Mouse (Mus musculus) activated CD4-positive, CD25-positive, alpha-beta regulatory T cell, adult 4 months (primary cell): Measurements from ENCODE around the gene Irgm2. TPM values are rescaled to one million over a fixed set of nuclear protein-coding genes. Genes with fewer than 3 reads are reported as not detected.
"Not testable (repeated sequence)": the region's sequence is repeated elsewhere in the genome, so short reads cannot be mapped to it uniquely, and the experiment has no call there.

Source experiments
- ATAC-seq: one replicate; pipeline ENCODE4 v1.8.0; 2017
- polyA plus RNA-seq, 2 experiments: library from polyadenylated mRNA; unstranded; fragments of 100-300 nt; shearing (Covaris generic); gene quantifications; one replicate each; pipeline ENCODE4 v1.2.1; 2017

Gene Irgm2
- polyA plus RNA-seq, 2 experiments from 2014 or later, result 52.8 to 55.5 TPM

DNA sequence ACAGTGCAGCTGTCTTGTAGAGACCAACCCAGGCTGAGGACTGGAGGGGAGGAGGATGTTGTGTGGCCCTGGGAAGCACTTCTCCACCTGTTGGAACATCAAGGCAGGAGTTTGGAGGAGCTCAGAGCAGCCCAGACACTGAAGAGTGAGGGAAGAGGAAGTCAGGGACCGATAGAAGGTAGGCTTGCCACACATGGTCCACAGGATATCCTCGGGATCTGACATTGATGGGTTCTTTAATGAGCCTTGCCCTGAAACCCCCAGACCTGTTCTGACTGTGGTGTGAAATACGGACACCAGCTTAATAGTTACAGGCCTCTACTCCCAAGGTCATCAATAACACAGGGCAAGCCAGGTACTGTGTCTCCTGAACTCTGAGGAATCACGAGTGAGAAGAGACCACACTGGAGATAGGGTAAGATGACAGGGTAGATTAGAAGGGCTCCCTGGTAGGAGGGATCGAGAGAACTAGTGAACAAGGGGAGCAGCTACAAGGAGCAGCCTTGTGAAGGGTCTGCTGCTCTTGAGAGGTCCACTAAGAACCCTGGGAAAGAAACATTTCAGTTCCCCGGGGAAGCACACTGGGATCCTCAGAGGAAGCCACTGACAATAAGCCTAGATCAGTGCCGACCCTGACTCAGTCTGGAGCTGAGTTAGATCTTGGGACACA is 14.4 kb downstream of the Irgm2 start:
- no peak for ATAC-seq

DNA sequence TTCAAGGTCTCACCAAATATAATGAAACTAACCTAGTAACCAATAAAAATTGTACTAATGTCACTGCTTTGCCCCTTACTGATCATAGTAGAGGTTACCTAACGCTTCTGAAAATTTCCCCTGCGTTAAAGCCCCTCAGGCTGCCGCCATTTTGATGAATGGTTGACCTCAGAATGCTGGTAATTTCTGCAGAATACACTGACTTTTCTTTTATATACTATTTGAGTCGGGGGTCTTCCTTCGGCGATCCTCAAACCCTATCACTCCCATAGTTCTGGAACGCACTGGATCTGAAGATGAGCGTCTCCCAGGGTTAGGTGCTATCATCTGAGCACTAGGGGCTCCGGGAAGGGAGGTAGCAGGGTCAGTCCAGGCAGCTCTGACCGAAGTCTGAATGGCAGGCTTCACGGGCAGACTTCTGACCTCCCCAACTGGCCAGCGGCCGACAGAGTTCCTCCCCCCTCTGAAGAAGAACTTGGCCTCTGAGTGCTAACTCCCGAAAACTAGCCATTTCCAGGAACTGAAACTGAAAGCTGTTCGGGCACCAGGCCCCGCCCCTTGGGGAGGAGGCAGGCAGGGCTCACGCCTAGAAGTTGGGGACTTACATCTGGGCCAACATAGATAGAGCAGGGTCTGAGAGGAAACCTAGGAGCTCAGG is 15.1 kb downstream of the Irgm2 start:
- ATAC-seq, result peak; percentile 62

DNA sequence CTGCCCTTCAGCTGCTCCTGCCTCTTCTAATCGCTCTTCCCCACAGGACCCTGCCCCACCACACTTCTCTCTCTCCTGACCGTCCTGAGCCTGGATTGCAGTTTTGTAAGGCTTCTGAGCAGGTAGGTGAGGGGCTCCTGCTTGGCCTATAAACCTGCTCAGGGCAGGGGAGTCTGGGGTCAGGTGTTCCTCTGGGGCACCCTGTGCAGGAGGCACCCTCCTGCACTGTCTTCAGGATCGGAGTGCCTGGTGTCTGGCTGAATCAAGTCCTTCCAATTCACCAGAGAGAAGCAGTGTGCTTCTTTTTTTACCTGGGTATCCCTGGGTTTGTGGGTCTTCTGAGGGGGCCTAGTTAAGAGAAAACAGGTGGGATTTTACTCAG is 15.6 kb downstream of the Irgm2 start:
- not testable (repeated sequence) for ATAC-seq

DNA sequence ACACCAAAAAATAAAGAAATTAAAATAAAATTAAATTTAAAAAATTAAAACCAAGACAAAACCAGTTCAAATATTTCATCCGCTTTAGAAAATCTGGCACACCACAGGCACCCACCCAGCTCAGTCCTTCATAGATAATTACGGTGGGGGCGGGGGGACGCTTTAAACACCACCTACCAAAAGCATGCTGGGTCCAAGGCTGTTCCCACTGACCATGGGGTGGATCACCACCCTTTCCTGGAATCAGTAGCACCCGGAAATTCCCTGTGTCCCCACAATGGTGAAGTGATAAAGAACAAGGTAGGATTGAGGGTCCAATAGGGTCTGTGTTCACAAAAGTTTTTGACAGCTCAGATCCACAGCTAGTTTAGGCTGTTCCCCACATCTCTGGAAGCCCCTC is 16.4 kb downstream of the Irgm2 start:
- no peak for ATAC-seq

DNA sequence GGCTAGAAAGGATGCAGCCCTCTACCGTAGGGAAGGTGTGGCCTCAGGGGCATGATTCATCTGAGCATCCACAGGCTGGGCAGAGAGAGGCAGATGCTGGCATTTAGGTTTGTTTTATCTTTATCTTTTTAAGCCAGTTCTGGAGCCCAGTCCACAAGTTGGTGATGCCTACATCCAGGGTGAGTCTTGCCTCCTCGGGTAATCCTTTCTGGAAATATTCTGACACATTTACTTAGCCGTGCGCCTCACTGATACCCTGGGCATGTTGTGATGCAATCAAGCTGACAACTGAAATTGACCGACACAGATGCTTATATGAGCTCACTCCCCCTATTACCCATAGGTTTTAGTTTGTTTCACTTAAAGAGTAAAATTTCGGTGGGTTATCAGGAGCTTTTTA is 17.4 kb downstream of the Irgm2 start:
- no peak for ATAC-seq

DNA sequence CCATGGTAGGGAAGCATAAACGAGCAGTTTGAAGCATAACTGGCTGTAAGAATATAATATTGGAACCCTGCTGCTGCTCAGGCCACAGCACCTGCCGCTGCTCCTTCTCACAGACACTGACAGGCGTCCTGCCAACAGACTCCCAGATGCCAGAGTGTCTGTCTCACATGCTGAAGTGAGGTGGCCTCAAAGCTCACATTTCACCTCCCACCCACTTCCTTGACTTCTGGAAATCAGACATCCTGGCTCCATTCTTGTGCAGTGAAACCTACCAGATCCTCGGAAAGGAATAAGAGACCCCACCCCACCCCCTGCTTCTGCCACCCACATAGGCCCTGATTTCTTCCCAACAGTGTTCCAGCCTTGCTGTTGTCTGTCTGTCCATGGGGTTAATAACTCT is 24.3 kb downstream of the Irgm2 start:
- peak; percentile 16 for ATAC-seq

DNA sequence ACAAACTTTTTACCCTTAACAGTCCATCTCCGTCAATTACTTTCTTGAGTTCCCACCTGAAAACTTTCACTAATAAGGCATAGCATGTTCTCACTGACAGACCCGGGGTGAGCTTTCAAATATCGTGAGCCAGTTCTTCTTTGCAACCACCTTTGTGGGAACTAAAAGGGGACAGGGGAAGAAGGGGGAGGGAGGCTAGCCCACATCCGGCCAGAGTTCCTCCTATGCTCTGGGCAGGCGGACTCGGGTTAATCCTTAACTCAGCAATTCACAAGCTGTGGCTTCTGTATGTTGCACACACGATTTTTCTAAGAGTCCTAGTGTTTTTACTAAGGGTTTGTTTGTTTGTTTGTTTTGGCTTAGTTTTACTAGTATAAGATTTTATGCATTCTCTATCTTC is 24.9 kb downstream of the Irgm2 start:
- ATAC-seq, result peak; percentile 60

DNA sequence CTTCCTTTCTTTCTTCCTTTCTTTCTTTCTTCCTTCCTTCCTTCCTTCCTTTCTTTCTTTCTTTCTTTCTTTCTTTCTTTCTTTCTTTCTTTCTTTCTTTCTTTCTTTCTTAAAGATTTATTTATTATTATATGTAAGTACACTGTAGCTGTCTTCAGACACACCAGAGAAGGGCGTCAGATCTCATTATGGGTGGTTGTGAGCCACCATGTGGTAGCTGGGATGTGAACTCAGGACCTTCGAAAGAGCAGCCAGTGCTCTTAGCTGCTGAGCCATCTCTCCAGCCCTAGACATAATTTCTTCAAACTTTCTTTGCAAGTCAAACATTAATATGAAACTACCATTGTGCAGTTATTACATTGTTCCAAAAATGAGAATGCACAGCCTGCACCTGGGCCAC is 25.5 kb downstream of the Irgm2 start:
- ATAC-seq, result not testable (repeated sequence)

DNA sequence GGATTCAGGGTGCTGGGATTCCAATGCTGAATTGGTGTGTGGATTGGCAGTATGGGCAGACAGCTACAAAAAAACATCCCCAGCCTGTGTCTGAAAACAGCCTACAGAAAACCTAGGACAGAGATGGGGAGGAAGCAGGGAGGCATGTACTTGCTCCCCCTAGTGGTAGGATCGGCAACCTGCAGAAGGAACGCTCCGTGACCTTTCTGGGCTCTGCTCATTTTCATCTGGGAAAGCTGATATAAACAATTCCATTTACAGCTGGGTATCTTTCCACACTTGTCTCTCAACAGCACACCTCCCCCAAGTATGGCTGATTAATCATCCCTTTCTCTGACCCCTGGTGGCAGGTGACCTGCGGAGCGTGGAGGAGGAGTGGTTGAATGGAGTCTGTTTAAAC is 26.2 kb downstream of the Irgm2 start:
- ATAC-seq, result peak; percentile 69

DNA sequence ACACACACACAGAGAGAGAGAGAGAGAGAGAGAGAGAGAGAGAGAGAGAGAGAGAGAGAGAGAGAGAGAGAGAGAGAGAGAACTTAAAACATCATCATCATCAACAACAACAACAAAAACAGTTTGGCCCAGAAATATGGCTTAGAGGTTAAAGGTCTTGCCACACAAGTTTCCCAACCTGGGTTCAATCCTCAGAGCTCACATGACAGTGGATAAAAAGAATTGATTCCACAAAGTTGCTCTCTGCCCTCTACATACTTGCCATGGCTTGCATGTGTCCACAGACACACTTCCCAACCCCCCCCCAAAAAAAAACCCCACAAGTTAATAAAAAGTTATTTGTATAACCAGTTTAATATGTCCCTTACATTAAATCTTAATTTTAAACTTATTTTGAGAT is 27.0 kb downstream of the Irgm2 start:
- ATAC-seq, result no peak

DNA sequence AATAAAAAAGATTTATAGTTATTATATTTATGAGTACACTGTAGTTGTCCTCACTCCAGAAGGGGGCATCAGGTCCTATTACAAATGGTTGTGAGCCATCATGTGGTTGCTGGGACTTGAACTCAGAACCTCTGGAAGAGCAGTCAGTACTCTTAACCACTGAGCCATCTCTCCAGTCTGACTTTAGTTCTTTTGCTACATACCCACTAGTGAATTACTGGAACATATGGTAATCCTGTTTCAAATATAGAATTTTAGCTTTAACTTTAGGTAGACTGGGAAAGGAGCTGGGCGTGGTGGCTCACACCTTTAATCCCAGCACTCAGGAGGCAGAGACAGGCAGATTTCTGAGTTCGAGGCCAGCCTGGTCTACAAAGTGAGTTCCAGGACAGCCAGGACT is 28.6 kb downstream of the Irgm2 start:
- ATAC-seq, result not testable (repeated sequence)

DNA sequence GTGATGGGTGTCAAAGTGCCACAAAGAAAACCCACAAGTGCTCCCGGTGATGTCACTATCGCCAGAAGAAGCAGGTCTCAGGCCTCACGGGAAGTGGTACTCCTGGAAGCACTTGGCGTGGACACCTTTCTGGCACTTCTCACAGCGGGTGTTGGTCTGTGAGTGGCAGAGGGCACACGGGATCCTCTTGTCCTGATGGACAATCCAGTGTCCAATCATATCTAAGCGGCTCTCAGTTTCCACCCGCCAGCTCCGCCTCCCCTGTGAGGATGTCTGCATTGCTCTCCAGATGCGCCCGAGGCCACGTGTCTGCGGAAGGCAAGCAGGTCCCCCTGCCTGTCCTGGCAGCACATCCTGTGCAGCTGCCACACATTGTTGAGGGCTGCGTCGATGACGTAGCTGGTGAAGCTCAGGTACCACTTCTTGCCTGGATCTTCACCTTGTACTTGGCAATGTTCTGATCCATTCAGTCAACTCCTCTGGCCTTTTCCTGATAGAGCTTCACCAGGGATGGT is 31.0 kb downstream of the Irgm2 start:
- ATAC-seq, result no peak

DNA sequence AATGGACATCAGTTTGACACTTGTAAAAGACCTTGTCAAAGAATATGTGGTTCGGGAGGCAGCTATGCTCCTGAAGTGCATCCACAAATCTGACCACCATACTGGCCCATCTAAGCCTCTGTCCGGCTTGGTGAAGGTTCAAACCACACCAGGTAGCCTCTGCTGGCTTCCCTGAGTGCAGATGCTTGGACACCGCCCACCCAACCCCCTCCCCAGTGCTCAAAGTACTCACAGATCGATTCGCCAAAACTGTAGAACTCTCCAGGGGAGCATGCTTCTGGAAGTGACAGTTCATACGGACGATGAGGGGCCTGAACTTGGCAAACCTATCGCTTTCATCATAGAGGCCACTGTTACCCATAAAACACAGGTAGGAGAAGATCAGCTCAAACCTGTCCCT is 31.7 kb downstream of the Irgm2 start:
- ATAC-seq, result no peak

DNA sequence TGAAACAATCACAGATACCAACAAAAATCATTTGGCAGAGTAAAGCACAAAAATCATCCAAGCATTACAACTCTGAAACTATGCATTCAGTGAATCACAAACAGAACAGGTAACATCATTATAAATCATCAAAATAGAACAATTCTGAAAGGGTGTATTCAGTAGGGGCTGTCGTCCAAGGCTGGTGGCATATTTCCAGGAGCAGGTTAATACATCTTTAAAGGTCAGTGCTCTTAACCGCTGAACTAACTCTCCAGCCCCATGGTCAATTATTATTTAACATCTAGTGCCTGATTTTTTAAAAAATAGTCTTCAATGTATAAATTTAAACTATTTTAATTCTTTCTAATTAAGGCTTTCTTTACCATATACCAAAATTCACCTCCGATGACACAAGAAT is 35.1 kb downstream of the Irgm2 start:
- not testable (repeated sequence) for ATAC-seq

DNA sequence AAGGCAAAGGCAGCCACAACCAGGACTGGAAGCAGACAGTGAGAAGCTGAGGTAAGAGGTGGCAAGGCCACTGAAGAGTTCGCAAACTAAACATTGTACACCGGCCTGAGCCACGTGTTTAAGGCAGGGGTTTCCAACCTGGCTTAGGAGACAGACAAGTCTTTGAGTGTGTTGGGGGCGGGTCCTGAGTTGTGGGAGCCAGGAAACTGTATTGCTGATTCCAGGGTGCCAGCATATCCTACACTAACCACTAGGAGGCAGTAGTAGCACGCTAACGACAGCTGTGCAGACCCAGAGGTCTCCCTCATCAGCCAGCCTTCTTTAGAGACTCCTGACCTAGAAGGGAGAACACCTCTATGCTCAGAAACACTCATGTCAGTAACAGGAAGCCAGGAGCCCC is 35.7 kb downstream of the Irgm2 start:
- ATAC-seq, result peak; percentile 71

DNA sequence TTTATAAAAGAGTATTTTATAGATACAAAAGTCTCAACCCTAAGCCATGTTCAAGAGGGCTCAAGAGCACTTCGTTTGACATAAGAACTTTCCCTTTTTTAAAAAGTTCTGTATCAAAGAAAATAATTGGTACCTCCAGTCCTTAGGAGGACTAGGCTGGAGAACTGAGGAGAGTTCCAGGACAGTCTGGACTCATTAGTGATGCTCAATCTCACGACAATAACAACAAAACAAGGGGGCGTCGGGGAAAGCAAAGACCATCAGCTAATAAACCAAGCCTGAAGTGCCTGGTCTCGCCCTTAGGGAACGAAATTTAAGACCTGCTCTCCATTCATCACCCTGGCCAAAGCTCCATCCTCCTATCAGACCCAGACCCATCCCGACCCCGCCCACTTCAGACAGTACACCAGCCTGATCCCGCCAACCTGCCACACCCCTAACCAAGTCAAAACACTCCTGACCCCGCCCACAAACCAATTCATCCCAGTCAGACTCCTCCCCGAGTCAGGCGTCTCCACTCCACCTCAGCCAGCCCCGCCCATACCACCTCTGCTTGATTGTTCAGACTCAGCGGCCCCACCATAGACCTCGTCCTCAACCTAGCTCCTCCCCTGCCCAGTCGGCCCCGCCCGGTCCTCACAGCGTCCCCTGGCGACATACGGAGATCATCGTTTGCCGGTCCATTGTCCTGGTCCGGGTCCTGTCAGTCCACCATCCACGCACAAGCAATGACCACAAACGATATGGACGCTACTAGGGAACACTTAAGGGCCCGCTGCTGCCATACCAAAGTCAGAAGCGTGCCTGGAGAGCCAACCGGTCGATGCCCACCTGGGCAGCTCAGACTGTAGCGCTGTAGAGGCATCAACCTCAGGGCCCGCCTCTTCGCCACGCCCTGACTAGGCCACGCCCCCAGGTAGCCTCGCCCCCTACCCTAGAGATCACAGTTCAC is 39.7 kb downstream of the Irgm2 start:
- ATAC-seq, result peak; percentile 50

DNA sequence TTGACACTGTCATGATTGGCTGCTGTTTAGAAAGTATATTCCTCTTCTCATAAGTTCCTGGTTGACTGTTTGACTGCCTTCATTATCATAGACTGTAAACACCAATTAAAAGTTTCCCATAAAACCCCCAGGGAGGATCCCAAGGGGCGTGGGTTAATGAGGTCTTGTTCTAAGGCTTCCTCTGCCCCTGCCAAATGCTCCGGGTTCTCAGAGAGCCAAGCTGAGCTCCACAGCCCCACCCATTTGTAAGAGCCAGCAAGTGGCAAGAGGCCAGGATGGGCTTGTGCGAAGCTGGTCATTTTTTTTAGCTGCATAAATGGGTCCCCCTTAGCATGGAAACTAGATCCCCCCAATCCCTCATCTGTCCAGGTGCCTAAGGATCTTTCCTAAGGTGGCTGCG is 47.9 kb downstream of the Irgm2 start:
- no peak for ATAC-seq

DNA sequence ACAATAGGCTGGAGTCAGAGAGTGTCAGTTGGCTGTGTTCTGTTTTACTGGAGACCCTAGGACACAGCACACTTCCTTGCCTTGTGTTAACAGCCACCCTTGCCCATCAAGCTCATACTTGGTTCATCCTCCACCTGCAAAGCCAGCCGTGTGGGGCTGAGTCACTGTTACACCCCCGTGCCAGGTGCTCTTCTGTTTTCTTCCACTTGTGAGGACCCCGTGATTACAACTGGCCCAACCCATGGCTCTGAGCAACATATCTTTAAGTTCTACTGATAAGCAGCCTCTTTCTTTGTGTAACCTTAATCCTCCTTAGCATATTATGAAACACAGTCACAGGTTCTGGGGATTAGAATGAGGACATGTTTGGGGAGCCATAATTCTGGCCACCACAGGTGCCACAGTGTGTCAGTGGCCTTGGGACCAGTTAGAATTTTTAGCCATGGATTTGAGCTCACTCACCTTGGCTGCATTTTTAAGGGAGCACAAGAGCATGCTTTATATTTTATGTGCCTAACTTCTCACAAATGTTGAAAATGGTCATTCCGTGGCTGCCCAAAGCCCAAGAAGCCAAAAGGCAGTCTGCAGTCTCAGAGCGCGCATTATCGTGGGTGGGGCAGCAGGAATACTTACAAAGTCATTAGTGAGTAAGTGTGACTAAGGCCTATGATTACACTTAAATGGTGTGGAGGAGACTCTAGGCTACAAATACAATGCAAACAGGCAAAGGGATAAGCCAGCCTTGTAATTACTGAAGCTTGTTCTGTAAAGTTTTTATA is 50.0 kb downstream of the Irgm2 start:
- no peak for ATAC-seq

DNA sequence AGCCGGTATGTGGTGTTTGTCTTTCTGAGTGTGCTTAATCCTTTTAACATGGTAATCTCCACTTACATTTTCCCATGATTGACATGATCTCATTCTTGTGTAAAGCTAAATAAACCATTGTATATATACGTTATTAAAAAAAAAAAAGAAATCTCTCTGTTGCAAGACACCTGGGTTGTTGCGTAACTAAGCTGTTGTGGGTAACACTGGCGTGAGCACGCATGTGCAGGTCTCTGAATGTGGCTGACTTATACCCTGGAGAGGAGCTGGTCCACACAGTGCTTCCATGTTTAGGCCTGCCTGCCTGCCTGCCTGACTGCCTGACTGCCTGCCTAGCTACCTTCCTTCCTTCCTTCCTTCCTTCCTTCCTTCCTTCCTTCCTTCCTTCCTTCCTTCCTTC is 51.1 kb downstream of the Irgm2 start:
- no peak for ATAC-seq

DNA sequence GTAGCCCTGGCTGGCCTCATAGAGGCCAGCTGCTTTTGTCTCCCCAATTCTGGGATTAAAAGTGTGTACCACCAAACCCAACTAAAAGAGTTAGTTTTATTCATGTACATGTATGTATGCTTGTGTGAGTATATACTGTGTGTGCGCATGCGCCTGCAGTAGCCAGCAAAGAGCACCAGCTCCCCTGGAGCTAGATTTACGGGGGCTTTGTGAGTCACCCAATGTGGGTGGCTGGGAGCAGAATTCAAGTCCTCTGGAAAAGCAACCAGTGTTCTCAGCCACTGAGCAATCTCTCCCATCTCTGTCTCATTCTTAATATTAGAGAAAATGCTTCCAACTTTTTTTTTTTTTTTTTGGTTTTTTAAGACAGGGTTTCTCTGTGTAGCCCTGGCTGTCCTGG is 55.0 kb downstream of the Irgm2 start:
- no peak for ATAC-seq

DNA sequence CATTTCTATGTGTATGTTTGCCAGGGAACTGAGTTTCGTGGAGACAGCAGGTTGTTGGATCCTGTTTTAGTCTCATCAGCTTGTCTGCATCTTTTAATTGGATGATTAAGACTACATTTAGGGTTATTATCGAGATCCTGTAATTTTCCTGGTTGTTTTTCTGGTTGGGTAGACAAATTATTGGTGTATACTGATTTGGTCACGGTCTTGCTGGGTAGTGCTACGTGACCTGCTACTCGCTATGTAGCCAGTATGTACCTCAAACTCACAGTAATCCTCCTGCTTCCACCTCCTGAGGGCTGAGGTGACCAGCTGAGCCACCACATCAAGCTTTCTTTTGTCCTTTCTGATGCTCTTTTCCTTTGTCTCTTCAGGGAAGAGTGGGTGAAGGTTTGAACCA is 58.4 kb downstream of the Irgm2 start:
- ATAC-seq, result no peak

DNA sequence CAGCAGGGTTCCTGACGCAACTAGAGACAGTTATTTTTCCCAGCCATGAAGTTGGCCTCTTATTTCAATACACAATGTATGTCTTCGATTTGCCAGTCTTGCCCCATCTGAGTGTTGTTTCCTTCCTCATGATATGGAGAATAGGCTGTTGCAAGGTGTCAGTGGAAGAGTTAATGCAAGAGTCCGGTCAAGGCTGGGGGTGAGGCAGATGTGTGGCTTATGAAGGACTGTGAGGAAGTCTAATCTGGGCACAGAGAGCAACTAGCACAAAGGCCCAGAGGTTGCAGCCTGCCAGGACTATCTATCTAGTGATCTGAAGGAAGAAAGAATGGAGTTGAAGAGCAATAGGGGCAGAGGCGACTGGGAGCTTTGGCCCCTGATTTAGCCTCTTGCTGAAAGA is 60.7 kb downstream of the Irgm2 start:
- ATAC-seq, result no peak

DNA sequence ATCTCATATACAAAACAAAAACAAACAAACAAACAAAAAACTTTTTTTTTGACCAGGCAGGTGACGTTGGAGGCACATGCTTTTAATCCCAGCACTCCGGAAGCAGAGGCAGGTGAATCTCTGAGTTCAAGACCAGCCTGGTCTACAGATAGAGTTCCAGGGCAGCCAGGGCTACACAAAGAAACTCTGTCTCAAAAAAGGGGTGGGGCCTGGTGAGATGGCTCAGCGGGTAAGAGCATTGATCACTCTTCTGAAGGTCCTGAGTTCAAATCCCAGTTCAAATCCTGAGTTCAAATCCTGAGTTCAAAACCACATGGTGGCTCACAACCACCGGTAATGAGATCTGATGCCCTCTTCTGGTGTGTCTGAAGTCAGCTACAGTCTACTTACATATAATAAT is 62.4 kb downstream of the Irgm2 start:
- no peak for ATAC-seq
